Mouse (Mus musculus): ENCODE data around the gene Reg3d.

DNA sequence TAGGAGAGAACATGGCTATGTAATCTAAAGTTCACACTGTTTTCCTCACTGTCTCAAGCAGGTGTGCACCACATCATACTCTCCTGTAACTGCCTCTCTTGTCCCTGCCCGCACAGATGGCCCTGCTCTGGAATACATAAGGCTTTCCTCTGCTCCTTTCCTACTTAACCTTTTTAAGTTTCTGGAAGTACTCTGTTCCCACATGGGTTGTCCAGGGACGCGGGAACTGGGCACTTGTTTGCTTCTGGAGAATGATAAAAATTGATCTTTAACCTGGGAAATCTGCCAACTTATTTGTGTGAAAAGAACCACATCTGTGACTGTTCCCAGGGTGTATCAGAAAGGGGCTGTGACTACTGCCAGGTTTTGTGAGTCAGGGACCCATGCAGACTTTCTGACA, 46.8 kb upstream of the Reg3d start:
- TF ChIP-seq EP300 (IDR thresholded peaks at IDR 0.05; ENCODE audit: insufficient read depth, low read depth, low read length): no peak
- no peak for TF ChIP-seq CTCF (IDR thresholded peaks at IDR 0.05)
- no peak for TF ChIP-seq POLR2A (IDR thresholded peaks at IDR 0.05; ENCODE audit: insufficient read depth, low read depth, low read length)
